In the genomic region with DNA sequence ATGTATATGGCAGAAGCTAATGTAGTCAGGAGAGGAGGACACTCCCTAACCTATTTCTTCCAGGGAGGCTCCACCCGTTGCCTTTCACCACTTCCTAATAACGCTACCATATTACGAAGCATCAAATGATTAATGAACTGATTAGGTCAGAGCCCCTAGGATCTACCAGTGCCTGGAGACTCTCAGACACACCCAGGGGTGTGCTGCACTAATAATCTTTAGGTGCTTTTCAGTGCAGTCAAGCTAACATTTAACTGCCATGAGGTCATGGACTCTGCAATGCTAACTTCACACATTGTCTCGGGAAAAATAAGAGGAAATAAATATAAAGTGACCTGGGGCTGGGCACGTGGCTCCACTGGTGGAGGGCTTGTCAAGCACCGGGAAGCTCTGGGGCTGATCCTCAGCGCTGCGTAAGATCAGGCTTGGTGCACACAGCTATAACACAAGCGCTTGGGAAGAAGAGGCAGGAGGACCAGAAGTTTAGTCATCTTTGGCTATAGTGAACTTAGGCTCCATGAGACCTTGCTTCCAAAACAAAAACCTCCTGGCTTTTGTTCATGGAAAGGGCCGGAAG, we compare ENCODE assay signal across 23 mouse cellular contexts. TPM values are rescaled to one million over a fixed set of nuclear protein-coding genes. Genes with fewer than 3 reads are reported as not detected.
DNase-seq lines count a peak whose midpoint lies in the region; ATAC-seq lines count a peak whose summit lies in the region.
"Had no signal": no experiment of that assay in that cellular context is flagged by ENCODE, and none has a peak within 500 bp of the region (broad histone marks: within the 10 kb centered on the region; RNA-seq: fewer than 3 reads in every experiment).

No protein-coding gene starts in this region.

- no peak for DNase-seq in intestine, embryonic 14.5 days (ENCODE audit: low spot score)
- no peak for DNase-seq in cerebellum, postnatal 25 days
- DNase-seq in ovary, postnatal 36 days (ENCODE audit: low spot score), result no peak
- DNase-seq: adrenal gland, adult 8-10 months; adrenal gland, postnatal 25 days; cerebellum, adult 11-12 months; cerebellum, adult 8-10 months; gastrocnemius, postnatal 10 days; gastrocnemius, postnatal 36 days; heart, adult 2 months; heart, postnatal 14 days; heart, postnatal 4 days had no signal

- no peak overlapping the region for H3K9ac ChIP-seq in intestine, embryonic 14.5 days (ENCODE audit: low read length)
- no peak overlapping the region for H3K9ac ChIP-seq in intestine, embryonic 16.5 days (ENCODE audit: low read depth, low read length)
- H3K9ac ChIP-seq in stomach, embryonic 15.5 days, result no peak overlapping the region
- H3K9ac ChIP-seq: forebrain, embryonic 13.5 days; heart, embryonic 13.5 days; hindbrain, embryonic 14.5 days had no signal

- H3K4me3 ChIP-seq in intestine, embryonic 14.5 days (ENCODE audit: low read depth, low read length), result no peak overlapping the region
- no peak overlapping the region for H3K4me3 ChIP-seq in intestine, embryonic 16.5 days (ENCODE audit: low read length)
- H3K4me3 ChIP-seq in stomach, embryonic 15.5 days (replicated peaks), result no peak overlapping the region
- H3K4me3 ChIP-seq: forebrain, embryonic 10.5 days; forebrain, embryonic 13.5 days; heart, adult 2 months; heart, embryonic 10.5 days; heart, embryonic 13.5 days had no signal

- no peaks in the 10 kb centered on the region for H3K4me1 ChIP-seq in intestine, embryonic 14.5 days (replicated peaks; ENCODE audit: control insufficient read depth, insufficient read depth, low read length)
- H3K4me1 ChIP-seq in intestine, embryonic 16.5 days (ENCODE audit: control insufficient read depth, insufficient read depth, low read length), result no peaks in the 10 kb centered on the region
- no peaks in the 10 kb centered on the region for H3K4me1 ChIP-seq in stomach, embryonic 15.5 days
- H3K4me1 ChIP-seq: forebrain, embryonic 10.5 days; forebrain, embryonic 13.5 days; heart, embryonic 13.5 days had no signal

- H3K27me3 ChIP-seq in intestine, embryonic 14.5 days (replicated peaks; ENCODE audit: control insufficient read depth, insufficient read depth, low read length), result no peaks in the 10 kb centered on the region
- no peaks in the 10 kb centered on the region for H3K27me3 ChIP-seq in intestine, embryonic 16.5 days (replicated peaks; ENCODE audit: control insufficient read depth, insufficient read depth, low read length)
- no peaks in the 10 kb centered on the region for H3K27me3 ChIP-seq in stomach, embryonic 15.5 days (replicated peaks)
- H3K27me3 ChIP-seq: forebrain, embryonic 13.5 days; heart, embryonic 13.5 days had no signal

- H3K9me3 ChIP-seq in intestine, embryonic 14.5 days (ENCODE audit: control insufficient read depth, low read length), result no peaks in the 10 kb centered on the region
- H3K9me3 ChIP-seq in intestine, embryonic 16.5 days (ENCODE audit: control insufficient read depth, low read length), result no peaks in the 10 kb centered on the region
- H3K9me3 ChIP-seq in stomach, embryonic 15.5 days, result no peaks in the 10 kb centered on the region
- H3K9me3 ChIP-seq: forebrain, embryonic 10.5 days; forebrain, embryonic 13.5 days; heart, embryonic 10.5 days; heart, embryonic 13.5 days had no signal

- no peak overlapping the region for H3K27ac ChIP-seq in intestine, embryonic 14.5 days (ENCODE audit: low read depth)
- peak overlapping the region; percentile 27; the same call in 1 of the 2 replicates for H3K27ac ChIP-seq in intestine, embryonic 16.5 days (ENCODE audit: low read length)
- H3K27ac ChIP-seq in stomach, embryonic 15.5 days, result peak overlapping the region; percentile 44; the same call in 1 of the 2 replicates
- H3K27ac ChIP-seq: forebrain, embryonic 10.5 days; forebrain, embryonic 13.5 days; heart, adult 2 months; heart, embryonic 10.5 days; heart, embryonic 13.5 days; hindbrain, embryonic 14.5 days had no signal

- WGBS in intestine, embryonic 14.5 days, result 88% methylated on average over 10 of the region's 10 CpGs
- 80% methylated on average over 10 of the region's 10 CpGs for WGBS in intestine, embryonic 16.5 days
- WGBS in stomach, embryonic 15.5 days, result 75% methylated on average over 10 of the region's 10 CpGs

- ATAC-seq in intestine, embryonic 14.5 days (replicated peaks; ENCODE audit: low FRiP score, low TSS enrichment, low read depth), result 0 out of 2 replicates have a peak, but pooled peaks have one; percentile 59
- ATAC-seq in intestine, embryonic 16.5 days, result peak; percentile 92
- ATAC-seq in stomach, embryonic 15.5 days (ENCODE audit: insufficient read depth, low FRiP score, low read depth), result peak; percentile 56; the same call in 1 of the 2 replicates
- no peak for ATAC-seq in monocyte, adult 5-6 weeks (replicated peaks; ENCODE audit: insufficient number of reproducible peaks, low FRiP score, low TSS enrichment, poor library complexity, severe bottlenecking)
- ATAC-seq: activated CD4-positive, CD25-positive, alpha-beta regulatory T cell, adult 4 months; CD4-positive, CD25-positive, alpha-beta regulatory T cell, adult 4 months; forebrain, embryonic 13.5 days; forebrain, embryonic 16.5 days had no signal

- H3K4me2 ChIP-seq in intestine, embryonic 14.5 days (ENCODE audit: low read length), result no peak overlapping the region
- no peak overlapping the region for H3K4me2 ChIP-seq in intestine, embryonic 16.5 days (ENCODE audit: low read depth, low read length)
- H3K4me2 ChIP-seq in stomach, embryonic 15.5 days, result no peak overlapping the region
- H3K4me2 ChIP-seq: forebrain, embryonic 13.5 days; heart, embryonic 13.5 days; hindbrain, embryonic 14.5 days had no signal

- H3K36me3 ChIP-seq in intestine, embryonic 14.5 days (ENCODE audit: control insufficient read depth, insufficient read depth, low read length), result peaks cover 25% of the 10 kb centered on the region
- peaks cover 4% of the 10 kb centered on the region; the same call in 1 of the 2 replicates for H3K36me3 ChIP-seq in intestine, embryonic 16.5 days (ENCODE audit: control insufficient read depth, insufficient read depth, low read length)
- H3K36me3 ChIP-seq in stomach, embryonic 15.5 days, result peaks cover 9% of the 10 kb centered on the region

RNA-seq across cellular contexts. Expression of a gene that starts 18.1 kb away (rescaled TPM):
- polyA plus RNA-seq in intestine, embryonic 14.5 days (2014; fragmentation: Nextera tagmentation; extraction: Ambion mirVana), result 46.5 and 51.3 TPM in 2 replicates
- polyA plus RNA-seq in intestine, embryonic 16.5 days (2015; fragmentation: Nextera tagmentation; extraction: Ambion mirVana), result 44.7 and 53.0 TPM in 2 replicates
- polyA plus RNA-seq in stomach, embryonic 15.5 days (2015; fragmentation: Nextera tagmentation; extraction: Ambion mirVana), result 70.8 and 79.6 TPM in 2 replicates
- total RNA-seq in monocyte, adult 5-6 weeks (2017), result not detected in 3 replicates
- polyA plus RNA-seq: activated CD4-positive, CD25-positive, alpha-beta regulatory T cell, adult 4 months; CD4-positive, CD25-positive, alpha-beta regulatory T cell, adult 4 months had no signal

RNA-seq across cellular contexts. Expression of a gene that starts 45.1 kb away (rescaled TPM):
- 179 and 195 TPM in 2 replicates for polyA plus RNA-seq in intestine, embryonic 14.5 days (2014; fragmentation: Nextera tagmentation; extraction: Ambion mirVana)
- polyA plus RNA-seq in intestine, embryonic 16.5 days (2015; fragmentation: Nextera tagmentation; extraction: Ambion mirVana), result 164 and 171 TPM in 2 replicates
- polyA plus RNA-seq in stomach, embryonic 15.5 days (2015; fragmentation: Nextera tagmentation; extraction: Ambion mirVana), result 155 and 157 TPM in 2 replicates
- total RNA-seq in monocyte, adult 5-6 weeks (2017), result 26.7 to 48.0 TPM (median 46.0 TPM) in 3 replicates

RNA-seq across cellular contexts. Expression of a gene that starts 47.7 kb away (rescaled TPM):
- 82.4 and 92.0 TPM in 2 replicates for polyA plus RNA-seq in intestine, embryonic 14.5 days (2014; fragmentation: Nextera tagmentation; extraction: Ambion mirVana)
- 64.9 and 69.1 TPM in 2 replicates for polyA plus RNA-seq in intestine, embryonic 16.5 days (2015; fragmentation: Nextera tagmentation; extraction: Ambion mirVana)
- polyA plus RNA-seq in stomach, embryonic 15.5 days (2015; fragmentation: Nextera tagmentation; extraction: Ambion mirVana), result 74.5 and 81.2 TPM in 2 replicates
- total RNA-seq in monocyte, adult 5-6 weeks (2017), result 21.7 to 86.4 TPM (median 55.1 TPM) in 3 replicates

RNA-seq across cellular contexts. Expression of a gene that starts 51.1 kb away (rescaled TPM):
- 60.1 and 63.8 TPM in 2 replicates for polyA plus RNA-seq in intestine, embryonic 14.5 days (2014; fragmentation: Nextera tagmentation; extraction: Ambion mirVana)
- 85.9 and 88.1 TPM in 2 replicates for polyA plus RNA-seq in intestine, embryonic 16.5 days (2015; fragmentation: Nextera tagmentation; extraction: Ambion mirVana)
- polyA plus RNA-seq in stomach, embryonic 15.5 days (2015; fragmentation: Nextera tagmentation; extraction: Ambion mirVana), result 51.4 and 54.0 TPM in 2 replicates
- total RNA-seq in monocyte, adult 5-6 weeks (2017), result 6.8 to 26.3 TPM (median 11.5 TPM) in 3 replicates
